Mouse (Mus musculus): Measurements from ENCODE around the gene Cd80. TPM values are rescaled to one million over a fixed set of nuclear protein-coding genes. Genes with fewer than 3 reads are reported as not detected.
"Not testable (repeated sequence)": the region's sequence is repeated elsewhere in the genome, so short reads cannot be mapped to it uniquely, and the experiment has no call there.

The Cd80 gene
- polyA plus RNA-seq, 1 experiment from 2014 or later = 0.66 TPM

GRCm38 (mm10) chr16:38475681-38476311 is 20.4 kb downstream of the Cd80 start:
- no peak for ATAC-seq (ENCODE audit: insufficient read depth, low FRiP score)
- H3K4me3 ChIP-seq (replicated peaks; ENCODE audit: low read length) = peak overlapping the region; percentile 49

GRCm38 (mm10) chr16:38476312-38477240 is 21.2 kb downstream of the Cd80 start:
- peak overlapping the region; percentile 71 for H3K9ac ChIP-seq (ENCODE audit: low read length)
- peaks cover 8% of the 10 kb centered on the region; the same call in 1 of the 2 replicates for H3K4me1 ChIP-seq (ENCODE audit: control insufficient read depth, insufficient read depth, low read length)
- H3K4me3 ChIP-seq (replicated peaks; ENCODE audit: low read length) = peak overlapping the region; percentile 49
- peak; percentile 33; the same call in 1 of the 2 replicates for ATAC-seq (ENCODE audit: insufficient read depth, low FRiP score)
- peak overlapping the region; percentile 42; the same call in 1 of the 2 replicates for H3K27ac ChIP-seq (ENCODE audit: low read length)
- H3K9me3 ChIP-seq (replicated peaks; ENCODE audit: control insufficient read depth, low read length) = no peaks in the 10 kb centered on the region
- H3K36me3 ChIP-seq (ENCODE audit: control insufficient read depth, insufficient read depth, low read length) = no peaks in the 10 kb centered on the region
- peak overlapping the region; percentile 82 for H3K4me2 ChIP-seq (ENCODE audit: low read depth, low read length)
- H3K27me3 ChIP-seq (ENCODE audit: control insufficient read depth, insufficient read depth, low read length) = no peaks in the 10 kb centered on the region
- 6% methylated on average over 34 of the region's 34 CpGs for WGBS

More at GRCm38 (mm10) chr16:38475681-38476311, 20.4 kb downstream of the Cd80 start:
- H3K27me3 ChIP-seq (ENCODE audit: control insufficient read depth, insufficient read depth, low read length) = no peaks in the 10 kb centered on the region
- peak overlapping the region; percentile 71; the same call in 1 of the 2 replicates for H3K9ac ChIP-seq (ENCODE audit: low read length)
- no peaks in the 10 kb centered on the region for H3K36me3 ChIP-seq (ENCODE audit: control insufficient read depth, insufficient read depth, low read length)
- H3K4me2 ChIP-seq (ENCODE audit: low read depth, low read length) = peak overlapping the region; percentile 82; the same call in 1 of the 2 replicates
- no peaks in the 10 kb centered on the region for H3K9me3 ChIP-seq (replicated peaks; ENCODE audit: control insufficient read depth, low read length)
- H3K27ac ChIP-seq (ENCODE audit: low read length) = no peak overlapping the region
- 38% methylated on average over 4 of the region's 4 CpGs for WGBS
- H3K4me1 ChIP-seq (ENCODE audit: control insufficient read depth, insufficient read depth, low read length) = peaks cover 8% of the 10 kb centered on the region; the same call in 1 of the 2 replicates

- H3K27ac ChIP-seq (ENCODE audit: low read length); H3K36me3 ChIP-seq (ENCODE audit: control insufficient read depth, insufficient read depth, low read length); ATAC-seq (ENCODE audit: insufficient read depth, low FRiP score); H3K27me3 ChIP-seq (ENCODE audit: control insufficient read depth, insufficient read depth, low read length); H3K4me1 ChIP-seq (ENCODE audit: control insufficient read depth, insufficient read depth, low read length); H3K9me3 ChIP-seq (replicated peaks; ENCODE audit: control insufficient read depth, low read length): not testable (repeated sequence)
- 29% methylated on average over 14 of the region's 14 CpGs for WGBS
- Histone ChIP-seq H3K9ac (ENCODE audit: low read length) (peak overlapping the region; percentile 71), H3K4me3 (replicated peaks; ENCODE audit: low read length) (peak overlapping the region; percentile 49), H3K4me2 (ENCODE audit: low read depth, low read length) (peak overlapping the region; percentile 82)
Observed at GRCm38 (mm10) chr16:38477241-38477608, 21.9 kb downstream of the Cd80 start.

GRCm38 (mm10) chr16:38478296-38478695 is 22.9 kb downstream of the Cd80 start:
- H3K4me1 ChIP-seq (ENCODE audit: control insufficient read depth, insufficient read depth, low read length) = peaks cover 8% of the 10 kb centered on the region
- no peak overlapping the region for H3K27ac ChIP-seq (ENCODE audit: low read length)
- no peaks in the 10 kb centered on the region for H3K9me3 ChIP-seq (replicated peaks; ENCODE audit: control insufficient read depth, low read length)
- ATAC-seq (ENCODE audit: insufficient read depth, low FRiP score) = no peak
- no peaks in the 10 kb centered on the region for H3K36me3 ChIP-seq (ENCODE audit: control insufficient read depth, insufficient read depth, low read length)
- no peaks in the 10 kb centered on the region for H3K27me3 ChIP-seq (ENCODE audit: control insufficient read depth, insufficient read depth, low read length)
- H3K4me2 ChIP-seq (ENCODE audit: low read depth, low read length) = no peak overlapping the region
- no peak overlapping the region for H3K9ac ChIP-seq (ENCODE audit: low read length)
- WGBS = over 99% methylated on average over 3 of the region's 3 CpGs
- H3K4me3 ChIP-seq (replicated peaks; ENCODE audit: low read length) = no peak overlapping the region

- no peak overlapping the region for H3K27ac ChIP-seq (ENCODE audit: low read length)
- H3K9me3 ChIP-seq (replicated peaks; ENCODE audit: control insufficient read depth, low read length) = no peaks in the 10 kb centered on the region
- no peak for ATAC-seq (ENCODE audit: insufficient read depth, low FRiP score)
- H3K4me1 ChIP-seq (ENCODE audit: control insufficient read depth, insufficient read depth, low read length) = peaks cover 9% of the 10 kb centered on the region
- no peak overlapping the region for H3K4me2 ChIP-seq (ENCODE audit: low read depth, low read length)
- no peaks in the 10 kb centered on the region for H3K27me3 ChIP-seq (ENCODE audit: control insufficient read depth, insufficient read depth, low read length)
- H3K9ac ChIP-seq (ENCODE audit: low read length) = no peak overlapping the region
- no peak overlapping the region for H3K4me3 ChIP-seq (replicated peaks; ENCODE audit: low read length)
- no peaks in the 10 kb centered on the region for H3K36me3 ChIP-seq (ENCODE audit: control insufficient read depth, insufficient read depth, low read length)
- 64% methylated on average over 4 of the region's 4 CpGs for WGBS
Observed at GRCm38 (mm10) chr16:38481327-38481726, 26.0 kb downstream of the Cd80 start.

- Histone ChIP-seq H3K4me2 (ENCODE audit: low read depth, low read length) (peak overlapping the region; percentile 77), H3K9ac (ENCODE audit: low read length) (peak overlapping the region; percentile 57), H3K4me1 (ENCODE audit: control insufficient read depth, insufficient read depth, low read length) (peaks cover 4% of the 10 kb centered on the region; the same call in 1 of the 2 replicates), H3K36me3 (ENCODE audit: control insufficient read depth, insufficient read depth, low read length) (no peaks in the 10 kb centered on the region), H3K9me3 (replicated peaks; ENCODE audit: control insufficient read depth, low read length) (no peaks in the 10 kb centered on the region), H3K27ac (ENCODE audit: low read length) (no peak overlapping the region), H3K4me3 (replicated peaks; ENCODE audit: low read length) (peak overlapping the region; percentile 37), H3K27me3 (ENCODE audit: control insufficient read depth, insufficient read depth, low read length) (no peaks in the 10 kb centered on the region)
- peak; percentile 37; the same call in 1 of the 2 replicates for ATAC-seq (ENCODE audit: insufficient read depth, low FRiP score)
- WGBS = 19% methylated on average over 32 of the region's 32 CpGs
Observed at GRCm38 (mm10) chr16:38482780-38483562, 27.6 kb downstream of the Cd80 start.

GRCm38 (mm10) chr16:38483582-38484309 is 28.4 kb downstream of the Cd80 start:
- peak overlapping the region; percentile 37 for H3K4me3 ChIP-seq (replicated peaks; ENCODE audit: low read length)
- H3K4me2 ChIP-seq (ENCODE audit: low read depth, low read length) = peak overlapping the region; percentile 77
- H3K36me3 ChIP-seq (ENCODE audit: control insufficient read depth, insufficient read depth, low read length) = no peaks in the 10 kb centered on the region
- WGBS = 22% methylated on average over 42 of the region's 42 CpGs
- H3K9me3 ChIP-seq (replicated peaks; ENCODE audit: control insufficient read depth, low read length) = no peaks in the 10 kb centered on the region
- no peaks in the 10 kb centered on the region for H3K27me3 ChIP-seq (ENCODE audit: control insufficient read depth, insufficient read depth, low read length)
- peak; percentile 66; the same call in 1 of the 2 replicates for ATAC-seq (ENCODE audit: insufficient read depth, low FRiP score)
- no peak overlapping the region for H3K27ac ChIP-seq (ENCODE audit: low read length)
- H3K4me1 ChIP-seq (ENCODE audit: control insufficient read depth, insufficient read depth, low read length) = peaks cover 4% of the 10 kb centered on the region; the same call in 1 of the 2 replicates
- H3K9ac ChIP-seq (ENCODE audit: low read length) = peak overlapping the region; percentile 57

- Histone ChIP-seq H3K4me2 (ENCODE audit: low read depth, low read length) (no peak overlapping the region), H3K27ac (ENCODE audit: low read length) (no peak overlapping the region), H3K9me3 (replicated peaks; ENCODE audit: control insufficient read depth, low read length) (no peaks in the 10 kb centered on the region), H3K36me3 (ENCODE audit: control insufficient read depth, insufficient read depth, low read length) (no peaks in the 10 kb centered on the region; the same call in 1 of the 2 replicates), H3K4me1 (ENCODE audit: control insufficient read depth, insufficient read depth, low read length) (no peaks in the 10 kb centered on the region), H3K9ac (ENCODE audit: low read length) (no peak overlapping the region), H3K27me3 (ENCODE audit: control insufficient read depth, insufficient read depth, low read length) (no peaks in the 10 kb centered on the region), H3K4me3 (replicated peaks; ENCODE audit: low read length) (no peak overlapping the region)
- no peak for ATAC-seq (ENCODE audit: insufficient read depth, low FRiP score)
- WGBS = 82% methylated on average over 3 of the region's 3 CpGs
Observed at GRCm38 (mm10) chr16:38492551-38492950, 37.2 kb downstream of the Cd80 start.

Data from stomach, embryonic 16.5 days (tissue).